Mouse (Mus musculus) CD4-positive, CD25-positive, alpha-beta regulatory T cell, adult 4 months (primary cell): ENCODE data around the gene C2cd3. TPM values are rescaled to one million over a fixed set of nuclear protein-coding genes. Genes with fewer than 3 reads are reported as not detected.

Source experiments
- ATAC-seq: one replicate; pipeline ENCODE4 v1.8.0; 2017
- polyA plus RNA-seq, 2 experiments: library from polyadenylated mRNA; unstranded; fragments of 100-300 nt; shearing (Covaris generic); gene quantifications; one replicate each; pipeline ENCODE4 v1.2.1; 2017

C2cd3 gene
- polyA plus RNA-seq: 10 to 100 TPM; 34.1 to 35.9 TPM

DNA sequence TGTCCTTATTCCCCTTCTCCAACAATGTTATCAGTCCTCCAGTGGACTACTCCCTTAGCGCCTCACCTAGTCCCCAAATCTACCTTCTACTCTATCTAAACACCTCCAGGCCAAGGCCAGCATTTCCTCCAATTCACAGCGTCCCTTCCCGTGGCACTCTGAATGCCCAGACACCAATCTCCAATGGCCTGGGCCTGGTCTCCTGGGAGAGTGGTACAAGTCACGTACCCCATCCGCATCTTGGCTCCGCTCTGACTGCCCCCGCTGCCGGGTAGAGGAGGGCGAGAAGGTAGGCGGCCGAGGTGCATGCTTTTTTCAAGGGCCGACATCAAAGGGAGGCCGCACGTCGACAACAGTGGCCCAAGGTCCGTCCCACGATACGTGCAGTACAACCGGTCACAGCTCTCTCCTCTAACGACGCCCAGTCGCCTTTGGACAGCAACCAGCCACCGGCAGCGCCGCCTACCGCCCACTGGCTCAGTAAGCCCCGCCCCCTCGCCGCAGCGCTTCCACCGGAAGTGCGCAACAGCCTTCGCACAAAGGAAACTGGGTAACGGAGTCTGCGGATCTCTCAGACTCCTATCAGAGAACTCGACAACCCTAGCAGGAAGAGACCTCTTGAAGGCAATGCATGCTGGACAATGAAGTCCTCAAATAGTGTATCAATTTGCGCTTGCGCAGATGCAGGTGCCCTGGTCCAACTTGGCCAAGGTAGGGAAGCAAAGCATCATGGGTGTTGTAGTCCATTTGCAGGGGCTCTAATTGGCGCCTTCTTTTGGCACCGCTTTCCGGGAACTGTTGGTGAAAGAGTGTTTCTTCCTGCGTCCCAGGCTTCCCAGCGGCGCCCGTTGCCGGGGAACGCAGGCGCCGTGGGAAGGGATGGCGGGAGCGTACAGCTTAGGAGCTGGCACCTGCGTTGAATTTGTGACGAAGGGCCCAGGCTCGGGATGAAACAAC, at the start of gene C2cd3, which contains the start of gene Ppme1:
Gene C2cd3, plus strand, starts transcription at position 739 of the 957 bp plus-strand sequence.
Gene Ppme1, minus strand, starts transcription at position 813 of the 957 bp plus-strand sequence.
- peak; percentile 98 for ATAC-seq

DNA sequence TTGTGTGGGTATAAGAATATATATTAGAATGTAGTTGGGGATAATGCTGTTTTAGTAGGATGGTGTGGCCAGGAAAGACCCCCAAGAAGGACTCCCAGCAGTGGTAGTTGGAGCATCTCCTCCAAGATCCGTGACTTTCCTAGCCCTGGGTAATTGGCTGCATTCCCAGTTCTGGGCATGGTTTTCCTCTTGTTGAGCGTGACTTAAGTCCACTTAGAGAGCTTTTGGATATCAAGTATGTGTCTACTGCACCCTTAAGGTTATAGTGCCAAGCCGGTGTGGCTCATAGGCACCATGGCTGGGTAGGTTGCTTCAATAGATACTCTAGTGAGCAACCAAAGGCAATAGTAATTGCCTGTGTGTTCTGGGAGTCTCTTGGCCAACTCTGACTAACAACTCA, 48.3 kb upstream of the C2cd3 start:
- ATAC-seq: no peak

DNA sequence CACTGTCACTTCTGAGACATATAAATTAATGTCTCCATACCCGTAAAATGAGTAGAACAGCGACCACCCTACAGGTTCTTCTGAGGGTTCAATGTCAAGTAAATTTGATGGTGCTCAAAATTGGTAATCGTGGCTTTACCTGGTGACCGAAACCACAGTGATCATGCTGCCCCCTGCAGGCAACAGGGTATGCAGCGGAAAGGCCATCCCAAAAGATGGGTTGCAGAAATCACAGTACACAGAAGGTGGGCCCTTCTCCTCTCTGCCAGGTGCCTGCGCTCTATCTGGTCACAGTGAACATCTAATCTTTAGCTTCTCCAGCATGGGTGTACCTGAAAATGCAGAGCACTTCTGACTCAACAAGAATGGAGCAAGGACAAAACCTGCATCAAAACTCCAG, 46.6 kb upstream of the C2cd3 start:
- no peak for ATAC-seq

DNA sequence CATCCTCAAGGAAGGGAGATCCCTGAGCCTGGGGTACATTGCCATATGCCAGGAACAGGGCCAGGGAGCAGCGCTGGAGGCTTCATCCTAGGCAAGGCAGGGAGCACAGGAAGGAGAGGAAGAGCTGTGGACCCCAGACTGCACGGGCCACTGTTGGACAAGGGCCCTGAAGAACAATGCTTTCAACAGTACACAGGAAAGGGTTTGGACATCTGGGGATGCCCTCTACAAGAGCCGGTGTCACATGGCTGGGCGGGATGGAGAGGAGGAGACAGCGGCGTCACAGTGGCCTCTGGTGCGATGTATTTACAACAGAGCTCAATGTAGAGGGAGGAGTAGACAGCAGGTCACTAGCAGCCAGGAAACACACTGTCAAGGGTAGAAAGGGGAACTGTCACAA, 44.5 kb upstream of the C2cd3 start:
- no peak for ATAC-seq

DNA sequence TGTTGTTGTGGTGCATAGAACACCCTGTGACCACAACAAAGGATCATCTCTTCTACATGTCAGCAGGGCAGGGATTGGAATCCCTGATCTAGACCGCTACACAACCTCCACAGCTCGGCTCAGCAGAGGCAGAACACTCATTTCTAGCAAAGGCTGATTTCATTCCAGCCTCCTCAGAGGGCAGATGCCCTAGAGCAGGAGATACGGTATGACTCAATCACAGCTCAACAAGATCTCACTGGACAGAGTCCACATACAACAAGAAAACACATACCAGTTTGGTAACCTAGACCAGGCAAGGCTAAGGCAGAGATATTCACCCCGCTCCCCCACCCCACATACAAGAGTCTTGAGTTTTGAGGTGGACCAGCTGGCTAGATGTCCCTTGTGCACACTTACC, 43.4 kb upstream of the C2cd3 start:
- no peak for ATAC-seq

DNA sequence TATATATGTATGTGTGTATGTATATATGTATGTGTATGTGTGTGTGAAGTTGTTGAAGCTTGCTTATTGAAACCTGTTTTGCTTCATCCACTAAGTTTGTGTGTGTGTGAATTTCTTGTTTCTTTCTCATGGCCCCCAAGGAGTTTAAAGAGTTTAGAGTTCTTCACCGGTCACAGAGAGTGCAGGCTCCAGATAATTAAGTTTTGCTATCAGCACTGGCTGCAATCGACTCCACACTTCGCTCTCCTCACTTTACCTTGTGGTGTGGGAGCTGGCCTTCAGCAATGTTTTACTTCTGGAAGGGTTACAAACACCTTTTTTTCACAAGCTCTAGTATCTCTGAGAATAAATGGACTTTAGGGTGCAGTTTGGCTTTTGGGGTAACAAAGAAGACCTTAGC, 40.8 kb upstream of the C2cd3 start:
- no peak for ATAC-seq

DNA sequence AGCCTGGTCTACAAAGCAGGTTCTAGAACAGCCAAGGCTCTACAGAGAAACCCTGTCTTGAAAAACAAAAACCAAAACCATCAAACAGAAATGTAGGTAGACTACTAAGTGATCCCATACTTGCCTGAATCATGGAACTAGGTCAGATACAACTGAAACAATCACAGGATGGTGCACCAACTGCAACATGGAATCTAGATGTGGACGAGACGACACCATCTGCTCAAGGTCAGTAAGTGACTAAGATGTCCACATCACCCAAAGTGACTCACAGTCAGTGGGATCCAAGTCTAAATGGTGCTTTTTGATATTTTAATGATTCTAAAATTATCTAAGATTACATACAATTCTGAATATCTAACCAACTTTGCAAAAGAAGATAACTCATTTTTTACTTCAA, 36.1 kb upstream of the C2cd3 start:
- ATAC-seq: no peak

DNA sequence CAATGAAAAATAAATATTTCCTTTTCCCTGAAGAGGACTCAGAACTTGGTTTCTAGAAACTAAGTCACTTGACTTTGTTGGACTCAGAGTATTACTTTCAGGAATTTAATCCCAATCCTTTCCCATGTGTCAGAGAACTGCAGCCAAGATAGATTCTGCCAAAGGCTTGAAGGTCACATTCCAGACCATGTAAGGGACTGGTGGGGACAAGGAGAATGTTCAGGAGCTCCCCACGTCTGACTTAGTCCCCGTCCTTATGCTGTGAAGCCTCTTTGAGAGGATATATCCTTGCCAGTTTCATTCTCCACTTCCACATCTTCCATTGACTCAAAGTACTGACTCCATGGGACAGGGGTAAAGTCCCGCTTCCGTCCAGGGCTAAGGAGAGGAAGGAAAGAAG, 17.0 kb upstream of the C2cd3 start:
- ATAC-seq: no peak

DNA sequence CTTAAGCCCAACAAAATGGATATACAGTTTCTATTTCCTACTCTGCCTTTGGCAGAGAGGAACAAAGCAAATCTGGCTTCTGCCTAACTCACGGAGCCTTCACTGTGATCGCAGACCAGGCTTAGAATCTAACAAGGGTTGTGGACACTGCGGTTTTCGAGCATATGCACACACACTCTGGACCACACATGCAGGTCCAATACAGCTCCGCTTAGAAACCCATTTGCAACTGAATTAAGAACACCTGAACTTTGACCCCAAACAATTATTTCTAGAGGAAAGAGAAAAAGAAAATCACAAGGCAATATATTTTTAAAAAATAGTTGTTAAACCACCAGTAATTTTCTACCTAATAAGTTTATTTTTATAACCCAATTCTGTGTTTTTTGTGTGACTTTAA, 15.7 kb upstream of the C2cd3 start:
- ATAC-seq: no peak

DNA sequence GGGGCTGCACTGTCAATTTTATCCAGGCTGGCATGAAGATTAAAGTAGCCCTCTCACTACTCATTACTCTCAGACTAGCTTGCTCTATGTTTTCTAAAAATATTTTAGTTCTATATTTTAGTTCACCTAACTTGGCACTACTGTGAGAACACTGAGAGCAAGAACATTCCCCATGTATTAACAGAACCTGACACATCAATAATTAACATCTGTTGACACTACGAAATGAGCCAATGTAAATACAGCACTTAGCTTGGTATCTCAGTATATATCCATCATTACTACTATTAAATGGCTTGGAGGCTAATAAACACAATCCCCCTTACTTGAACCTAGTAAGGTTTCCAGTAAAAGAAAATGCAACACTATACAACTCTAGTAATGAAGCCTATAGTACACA, 15.3 kb upstream of the C2cd3 start:
- no peak for ATAC-seq

DNA sequence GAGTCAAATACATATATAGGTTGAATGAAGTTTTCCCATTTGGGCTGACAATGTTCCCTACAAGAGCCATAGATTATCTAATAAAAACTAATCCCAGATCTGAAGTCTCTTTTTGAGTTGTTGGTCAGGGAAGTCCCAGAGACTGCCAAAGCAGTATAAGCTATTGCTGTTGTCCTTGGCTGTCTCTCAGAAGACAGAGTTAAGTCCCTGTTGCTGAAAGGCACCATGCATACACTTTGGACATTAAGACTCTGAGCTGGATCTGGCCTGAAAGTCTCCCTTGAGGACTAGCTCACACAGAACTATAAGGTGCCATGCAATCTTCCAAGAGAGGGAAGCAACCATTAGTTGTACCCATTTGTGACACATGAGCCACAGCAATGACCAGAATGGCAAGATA, 14.2 kb upstream of the C2cd3 start:
- ATAC-seq: no peak

DNA sequence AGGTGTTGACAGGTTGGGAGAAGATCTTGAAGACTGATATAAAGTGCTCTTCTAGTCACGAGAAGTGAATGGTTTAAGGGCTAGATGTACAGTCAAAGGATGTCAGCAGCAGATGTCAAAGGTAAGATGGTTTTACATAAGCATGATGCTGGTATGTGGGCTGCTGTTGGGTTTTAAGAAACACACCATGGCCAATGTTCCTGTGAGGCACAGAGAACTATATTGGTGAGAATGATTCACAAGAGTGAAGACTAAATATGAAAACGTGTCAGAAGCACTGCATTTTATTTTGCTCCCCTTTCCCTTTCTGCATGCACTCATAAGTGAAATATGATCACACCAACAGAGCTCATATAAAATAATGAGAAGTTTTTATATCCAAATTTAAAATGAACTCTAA, 8.9 kb upstream of the C2cd3 start:
- ATAC-seq: no peak

DNA sequence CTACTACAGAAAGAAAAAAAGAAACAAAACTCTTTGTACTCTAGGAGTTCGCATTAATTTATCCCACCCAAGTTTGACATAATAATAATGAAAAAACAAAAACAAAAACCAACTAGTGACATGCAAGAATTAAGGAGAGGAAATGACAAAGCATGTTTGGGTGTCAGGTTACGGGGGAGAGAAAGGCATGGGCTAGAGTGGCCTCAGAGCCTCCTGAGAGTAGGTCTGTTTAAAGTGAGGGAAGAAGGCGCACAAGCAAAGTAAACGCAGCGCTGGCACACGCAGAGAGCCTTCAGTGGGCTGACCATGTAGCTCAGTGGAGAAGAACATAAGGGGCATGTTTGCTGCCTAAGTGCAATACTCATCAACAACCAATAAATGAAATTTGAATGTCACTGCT, 7.1 kb upstream of the C2cd3 start:
- no peak for ATAC-seq

DNA sequence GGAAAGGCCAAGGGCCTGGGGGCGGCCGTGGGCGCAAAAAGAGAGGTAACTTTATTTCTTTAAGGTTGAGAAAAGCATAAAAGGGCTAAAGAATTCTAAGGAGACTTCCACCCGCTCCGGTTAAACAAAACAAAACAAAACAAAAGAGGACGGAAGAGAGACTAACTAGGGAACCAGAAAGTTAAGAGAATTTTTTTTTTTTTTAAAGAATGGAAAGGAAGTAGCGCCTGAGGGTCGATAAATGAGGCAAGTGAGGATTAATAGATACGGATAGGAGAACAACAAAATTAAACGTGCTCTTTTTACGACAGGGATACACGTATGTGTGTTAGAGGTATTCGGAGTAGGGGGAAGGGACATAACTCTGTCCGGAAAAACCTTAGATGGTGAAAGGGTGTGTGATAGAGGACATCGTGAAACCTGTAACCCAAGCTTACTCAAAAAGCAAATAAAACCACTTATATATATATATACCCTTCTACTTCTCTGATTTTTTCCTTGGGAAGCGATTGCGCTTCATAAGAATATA, 483 bp downstream of the C2cd3 start:
- ATAC-seq: peak; percentile 13

DNA sequence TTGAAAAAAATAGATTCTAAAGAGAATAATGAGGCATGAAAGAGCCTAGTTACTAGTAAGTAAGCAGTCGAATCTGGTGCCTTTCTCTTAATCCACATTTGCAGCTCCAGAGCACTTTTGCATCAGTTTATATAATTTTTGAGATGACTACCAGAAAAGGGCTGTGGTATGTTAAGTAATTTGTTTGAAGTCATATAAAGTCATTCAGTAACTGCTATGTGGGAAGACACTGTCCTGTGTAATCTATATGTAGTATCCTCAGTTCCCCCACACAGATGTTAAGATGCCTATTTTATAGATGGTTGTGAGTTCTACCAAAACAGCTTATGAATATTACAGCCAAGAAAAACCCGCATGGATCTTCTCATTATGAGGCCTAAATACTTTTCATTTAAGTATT, 6.2 kb downstream of the C2cd3 start:
- ATAC-seq: no peak

DNA sequence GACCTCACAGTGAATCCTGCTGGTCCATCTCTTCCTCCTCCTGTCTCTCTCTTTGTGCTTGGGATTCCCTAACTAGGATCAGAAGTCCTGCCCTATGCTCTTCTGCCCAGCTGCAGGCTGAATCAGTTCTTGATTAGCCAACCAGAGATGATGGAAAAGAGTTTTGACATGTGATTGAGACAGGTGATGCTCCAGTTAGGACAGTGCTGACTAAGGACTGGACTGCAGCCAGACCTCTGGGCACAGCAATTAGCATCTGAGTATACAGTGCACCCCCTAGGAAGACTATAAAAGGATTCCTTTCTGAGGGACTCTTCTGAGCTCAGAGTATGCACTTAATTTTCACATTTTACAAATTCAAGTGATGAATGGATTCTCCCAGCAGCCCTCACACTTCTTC, 9.1 kb downstream of the C2cd3 start:
- ATAC-seq: no peak

DNA sequence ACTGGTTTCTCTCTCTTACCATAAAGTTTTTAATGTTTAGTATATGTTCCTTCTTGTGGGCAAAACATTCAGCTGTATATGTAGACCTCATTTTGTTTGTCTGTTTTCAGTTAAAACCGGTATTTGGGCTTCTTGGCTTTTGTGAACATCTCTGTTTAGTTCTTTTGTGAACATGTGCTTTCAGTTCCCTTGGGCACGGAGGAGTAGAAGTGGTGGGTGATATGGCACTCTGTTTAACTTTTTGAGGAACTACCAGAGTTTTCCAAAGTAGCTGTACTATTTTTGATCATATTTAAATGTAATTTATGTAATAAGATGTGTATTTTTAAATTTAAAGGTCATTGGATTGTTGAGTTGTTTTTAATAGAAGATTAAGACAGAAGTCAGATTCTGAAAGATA, 11.2 kb downstream of the C2cd3 start:
- ATAC-seq: no peak

DNA sequence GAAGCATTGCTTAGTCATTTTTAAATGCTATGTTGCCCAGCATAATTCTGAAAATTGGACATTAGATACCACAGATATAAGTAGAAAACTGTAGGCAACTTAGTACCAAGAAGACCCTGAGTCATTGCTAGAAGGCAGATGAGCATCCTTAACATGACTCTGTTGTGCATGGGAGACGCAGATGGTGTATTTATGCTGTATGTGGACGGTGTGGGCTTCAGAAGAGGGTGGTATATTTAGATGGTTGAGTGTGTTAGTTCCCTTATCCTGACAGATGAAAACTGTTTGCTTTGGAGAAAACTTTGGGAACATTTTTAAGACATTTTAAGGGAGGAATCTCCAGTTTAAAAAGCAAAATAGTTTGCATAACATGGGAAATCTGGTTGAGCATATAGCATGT, 16.1 kb downstream of the C2cd3 start:
- no peak for ATAC-seq

DNA sequence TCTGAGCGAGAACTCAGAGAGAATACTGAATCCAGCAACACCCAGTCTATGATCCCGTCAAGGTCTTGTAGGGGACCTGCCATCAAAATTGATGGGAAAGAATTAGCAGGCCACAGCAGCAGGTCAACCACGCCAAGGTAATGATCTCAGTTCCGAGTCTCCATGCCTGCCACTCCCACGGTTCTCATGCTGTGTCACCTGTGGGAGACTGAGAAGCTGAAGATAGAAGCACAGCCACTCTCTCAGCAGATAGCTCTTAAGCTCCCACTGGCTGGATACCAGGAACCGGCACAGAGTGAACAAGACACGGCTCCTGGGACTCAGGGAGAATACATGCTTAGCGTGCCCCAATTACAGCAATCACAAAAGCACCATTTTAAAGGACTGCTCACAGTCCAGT, 18.1 kb downstream of the C2cd3 start:
- ATAC-seq: no peak

DNA sequence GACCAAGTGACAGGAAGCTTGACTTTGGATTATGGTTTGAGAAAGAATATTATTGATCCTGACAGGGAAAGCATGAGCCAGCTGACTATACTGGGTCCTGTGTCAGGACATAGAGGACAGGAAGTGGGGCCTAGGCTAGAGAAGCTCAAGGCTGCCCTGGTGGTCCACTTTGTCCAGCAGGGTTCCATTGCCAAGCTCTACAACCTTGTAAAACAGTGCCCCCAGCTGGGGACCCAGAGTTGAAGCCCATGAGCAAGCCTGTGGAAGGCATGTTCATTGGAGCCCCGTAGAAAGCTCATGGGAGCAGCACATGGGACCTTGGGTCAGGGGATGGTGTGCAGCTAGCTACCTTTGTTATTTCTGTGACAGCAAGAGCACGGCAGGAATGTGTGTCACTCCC, 20.2 kb downstream of the C2cd3 start:
- no peak for ATAC-seq

DNA sequence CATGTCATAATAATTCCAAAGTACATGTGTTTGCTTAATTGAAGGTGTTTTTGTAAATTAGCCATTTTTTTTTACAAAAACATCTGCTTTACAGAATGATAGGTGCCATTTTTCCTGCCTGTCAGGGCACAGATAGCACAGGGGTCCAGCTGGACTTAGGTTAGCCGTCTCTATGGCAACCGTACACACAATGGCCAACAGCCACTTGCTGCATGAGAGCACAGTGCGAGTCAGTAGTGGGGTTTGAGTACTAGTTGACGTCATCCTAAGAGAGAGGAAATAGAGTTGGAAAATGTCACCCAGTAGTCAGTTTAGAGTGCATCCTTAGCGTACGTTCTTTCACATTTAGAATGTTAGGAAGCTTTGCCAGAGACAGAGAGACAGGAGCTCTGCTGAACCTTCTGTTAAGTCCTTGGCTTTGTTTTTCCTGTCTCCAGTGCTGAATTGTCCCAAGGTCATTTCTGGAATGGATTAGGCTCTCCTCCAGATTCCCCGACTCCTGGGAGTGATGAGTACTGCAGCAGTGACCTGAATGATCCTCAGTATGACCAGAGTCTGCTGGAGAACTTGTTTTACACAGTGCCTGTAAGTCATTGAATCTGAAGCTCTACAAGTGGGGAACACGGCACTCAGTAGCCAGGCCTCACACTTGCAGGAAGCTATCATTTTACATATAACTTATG, 27.3 kb downstream of the C2cd3 start:
- ATAC-seq: no peak

DNA sequence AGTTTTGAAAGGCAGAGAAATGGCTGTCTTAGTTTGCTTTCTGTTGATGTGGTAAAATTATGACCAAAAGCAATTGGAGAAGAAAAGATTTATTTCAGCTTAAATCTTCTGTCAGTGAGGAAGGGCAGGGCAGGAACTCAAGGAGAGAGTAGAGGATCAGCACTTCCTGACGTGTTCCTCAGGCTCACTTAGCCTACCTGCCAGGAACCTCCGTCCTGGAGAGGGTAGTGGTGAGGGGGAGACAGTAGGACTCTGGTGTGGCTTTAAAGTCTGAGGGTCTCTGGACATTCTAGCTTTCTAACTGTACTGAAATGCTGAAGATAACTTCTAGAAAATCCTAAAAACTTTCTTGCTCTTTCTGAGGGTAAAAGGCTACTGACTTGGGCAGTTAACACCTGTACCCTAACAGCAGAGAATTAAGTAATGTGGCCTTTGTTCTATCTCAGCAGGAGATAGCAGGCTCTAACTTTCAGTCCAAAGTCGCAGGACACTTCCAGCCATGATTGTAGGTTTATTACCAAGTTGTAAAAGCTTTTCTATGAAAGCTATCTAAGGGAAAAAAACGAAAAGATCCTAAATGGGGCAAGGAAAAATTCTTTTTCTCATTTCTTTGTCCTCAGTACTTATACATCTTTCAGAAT, 29.0 kb downstream of the C2cd3 start:
- ATAC-seq: no peak

DNA sequence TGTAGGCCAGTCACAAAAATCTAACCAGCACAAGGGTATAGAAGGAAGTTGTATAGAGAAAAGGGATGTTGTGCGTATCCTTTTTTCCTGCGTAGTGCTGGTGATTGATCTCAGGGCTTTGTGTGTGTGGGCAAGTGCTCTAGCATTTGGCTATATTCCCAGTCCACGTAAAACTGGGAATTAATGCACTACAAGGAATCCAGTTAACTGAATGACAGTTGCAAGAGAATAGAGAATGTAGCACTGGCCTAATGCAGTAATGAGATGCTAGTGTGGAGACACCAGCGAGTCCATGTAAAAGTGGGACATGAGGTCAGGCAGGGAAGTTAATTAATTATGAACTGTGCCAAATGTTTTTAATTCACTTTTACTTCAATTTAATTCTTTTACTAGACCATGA, 30.7 kb downstream of the C2cd3 start:
- ATAC-seq: no peak
